ENCODE assay signal across 17 mouse cellular contexts in the genomic region with DNA sequence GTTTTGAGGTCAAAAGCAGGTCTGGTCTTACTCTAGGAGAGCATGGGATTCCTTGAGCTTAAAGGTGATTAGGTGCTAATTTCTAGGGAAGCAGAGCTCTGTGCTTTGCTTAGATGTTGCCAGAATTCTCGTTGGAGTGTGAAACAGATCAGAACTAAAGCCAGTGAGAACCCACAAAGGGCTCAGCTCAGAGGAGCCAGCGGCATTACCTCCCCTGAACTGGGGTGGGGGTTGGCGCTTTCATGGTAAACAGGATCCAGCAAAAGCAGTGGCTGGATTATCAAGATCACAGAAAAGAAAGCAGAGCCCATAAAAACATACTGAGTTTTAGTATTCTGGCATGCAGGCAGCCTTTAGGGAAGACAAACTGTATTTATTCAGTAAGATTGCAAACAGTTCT. TPM values are rescaled to one million over a fixed set of nuclear protein-coding genes. Genes with fewer than 3 reads are reported as not detected.
DNase-seq lines count a peak whose midpoint lies in the region; ATAC-seq and TF ChIP-seq lines count a peak whose summit lies in the region.
"Had no signal": no experiment of that assay in that cellular context is flagged by ENCODE, and none has a peak within 500 bp of the region (broad histone marks: within the 10 kb centered on the region; RNA-seq: fewer than 3 reads in every experiment).

No protein-coding gene starts in this region.

- WGBS in forebrain, embryonic 10.5 days = 15% methylated on average over 3 of the region's 3 CpGs
- whole genome bisulfite sequencing in forebrain, embryonic 13.5 days = 13% methylated on average over 3 of the region's 3 CpGs
- WGBS in kidney, embryonic 14.5 days = 17% methylated on average over 3 of the region's 3 CpGs
- WGBS in embryonic facial prominence, embryonic 15.5 days = 12% methylated on average over 3 of the region's 3 CpGs
- 7% methylated on average over 3 of the region's 3 CpGs for WGBS in limb, embryonic 14.5 days

- H3K36me3 ChIP-seq in forebrain, embryonic 10.5 days (replicated peaks) = no peaks in the 10 kb centered on the region
- H3K36me3 ChIP-seq in forebrain, embryonic 13.5 days (ENCODE audit: poor library complexity, severe bottlenecking) = no peaks in the 10 kb centered on the region
- no peaks in the 10 kb centered on the region for H3K36me3 ChIP-seq in kidney, embryonic 14.5 days (ENCODE audit: control insufficient read depth, insufficient read depth, low read length)
- no peaks in the 10 kb centered on the region for H3K36me3 ChIP-seq in embryonic facial prominence, embryonic 15.5 days
- H3K36me3 ChIP-seq in limb, embryonic 14.5 days (ENCODE audit: control insufficient read depth, insufficient read depth, low read length) = no peaks in the 10 kb centered on the region
- H3K36me3 ChIP-seq: heart, embryonic 13.5 days; liver, embryonic 13.5 days; midbrain, embryonic 15.5 days had no signal

- H3K4me2 ChIP-seq in forebrain, embryonic 13.5 days = no peak overlapping the region
- H3K4me2 ChIP-seq in kidney, embryonic 14.5 days (replicated peaks; ENCODE audit: low read depth, low read length) = no peak overlapping the region
- no peak overlapping the region for H3K4me2 ChIP-seq in embryonic facial prominence, embryonic 15.5 days (replicated peaks)
- no peak overlapping the region for H3K4me2 ChIP-seq in limb, embryonic 14.5 days (replicated peaks; ENCODE audit: low read depth, low read length, severe bottlenecking)
- H3K4me2 ChIP-seq: heart, embryonic 13.5 days; liver, embryonic 13.5 days; midbrain, embryonic 15.5 days had no signal

- peaks cover 29% of the 10 kb centered on the region for H3K4me1 ChIP-seq in forebrain, embryonic 10.5 days
- peaks cover 12% of the 10 kb centered on the region; the same call in 1 of the 2 replicates for H3K4me1 ChIP-seq in forebrain, embryonic 13.5 days
- H3K4me1 ChIP-seq in kidney, embryonic 14.5 days (ENCODE audit: control insufficient read depth, insufficient read depth, low read length) = 0 out of 2 replicates have a peak, but pooled peaks cover 4% of the 10 kb centered on the region
- H3K4me1 ChIP-seq in embryonic facial prominence, embryonic 15.5 days = peaks cover 41% of the 10 kb centered on the region
- H3K4me1 ChIP-seq in limb, embryonic 14.5 days (ENCODE audit: control insufficient read depth, insufficient read depth, low read length) = peaks cover 15% of the 10 kb centered on the region
- H3K4me1 ChIP-seq: heart, embryonic 13.5 days; liver, embryonic 13.5 days had no signal

- ATAC-seq in forebrain, embryonic 13.5 days = no peak
- no peak for ATAC-seq in kidney, embryonic 14.5 days (ENCODE audit: low FRiP score, low TSS enrichment)
- ATAC-seq in embryonic facial prominence, embryonic 15.5 days (ENCODE audit: insufficient number of reproducible peaks, low FRiP score, low TSS enrichment, low read depth) = no peak
- ATAC-seq in limb, embryonic 14.5 days (ENCODE audit: low FRiP score, low read depth) = peak; percentile 28; the same call in 1 of the 2 replicates
- ATAC-seq in frontal cortex, adult (ENCODE audit: low TSS enrichment) = no peak
- ATAC-seq: midbrain, embryonic 15.5 days had no signal

- no peak overlapping the region for H3K9ac ChIP-seq in forebrain, embryonic 13.5 days
- H3K9ac ChIP-seq in kidney, embryonic 14.5 days (ENCODE audit: low read depth, low read length) = no peak overlapping the region
- H3K9ac ChIP-seq in embryonic facial prominence, embryonic 15.5 days = no peak overlapping the region
- no peak overlapping the region for H3K9ac ChIP-seq in limb, embryonic 14.5 days (ENCODE audit: low read depth, low read length, severe bottlenecking)
- H3K9ac ChIP-seq: heart, embryonic 13.5 days; liver, embryonic 13.5 days; midbrain, embryonic 15.5 days had no signal

- H3K27ac ChIP-seq in forebrain, embryonic 10.5 days = peak overlapping the region; percentile 44; the same call in 1 of the 2 replicates
- no peak overlapping the region for H3K27ac ChIP-seq in forebrain, embryonic 13.5 days
- no peak overlapping the region for H3K27ac ChIP-seq in kidney, embryonic 14.5 days (ENCODE audit: low read depth, low read length)
- H3K27ac ChIP-seq in embryonic facial prominence, embryonic 15.5 days (replicated peaks) = peak overlapping the region; percentile 60; the same call in 1 of the 2 replicates
- H3K27ac ChIP-seq in limb, embryonic 14.5 days (replicated peaks; ENCODE audit: low read depth, low read length) = 0 out of 2 replicates have a peak overlapping the region, but pooled peaks have one; percentile 10
- H3K27ac ChIP-seq: heart, embryonic 13.5 days; liver, embryonic 13.5 days; midbrain, embryonic 15.5 days had no signal

- H3K27me3 ChIP-seq in forebrain, embryonic 10.5 days (ENCODE audit: poor library complexity, severe bottlenecking) = no peaks in the 10 kb centered on the region
- H3K27me3 ChIP-seq in forebrain, embryonic 13.5 days = no peaks in the 10 kb centered on the region
- H3K27me3 ChIP-seq in kidney, embryonic 14.5 days (ENCODE audit: control insufficient read depth, insufficient read depth, low read length) = no peaks in the 10 kb centered on the region
- H3K27me3 ChIP-seq in embryonic facial prominence, embryonic 15.5 days = no peaks in the 10 kb centered on the region
- H3K27me3 ChIP-seq in limb, embryonic 14.5 days (ENCODE audit: control insufficient read depth, insufficient read depth, low read length) = no peaks in the 10 kb centered on the region
- H3K27me3 ChIP-seq: heart, embryonic 13.5 days; liver, embryonic 13.5 days; midbrain, embryonic 15.5 days had no signal

- DNase-seq in forebrain, embryonic 10.5 days (ENCODE audit: extremely low spot score, low spot score) = no peak
- peak; percentile 19 for DNase-seq in kidney, postnatal 10 days
- DNase-seq in limb, embryonic 14.5 days (ENCODE audit: low spot score) = peak; percentile 26
- DNase-seq in gastrocnemius, postnatal 10 days = no peak
- DNase-seq: adrenal gland, postnatal 25 days; cerebellum, adult 2 months; heart, postnatal 4 days; liver, embryonic 13.5 days; spleen, adult 18-20 months; thymus, adult 18-20 months had no signal

- no peaks in the 10 kb centered on the region for H3K9me3 ChIP-seq in forebrain, embryonic 10.5 days
- H3K9me3 ChIP-seq in forebrain, embryonic 13.5 days (replicated peaks) = no peaks in the 10 kb centered on the region
- H3K9me3 ChIP-seq in kidney, embryonic 14.5 days (ENCODE audit: control insufficient read depth, low read length) = no peaks in the 10 kb centered on the region
- H3K9me3 ChIP-seq in embryonic facial prominence, embryonic 15.5 days (replicated peaks) = no peaks in the 10 kb centered on the region
- no peaks in the 10 kb centered on the region for H3K9me3 ChIP-seq in limb, embryonic 14.5 days (ENCODE audit: control insufficient read depth, low read length)
- H3K9me3 ChIP-seq: heart, embryonic 13.5 days; liver, embryonic 13.5 days; midbrain, embryonic 15.5 days had no signal

- no peak overlapping the region for H3K4me3 ChIP-seq in forebrain, embryonic 10.5 days
- no peak overlapping the region for H3K4me3 ChIP-seq in forebrain, embryonic 13.5 days
- no peak overlapping the region for H3K4me3 ChIP-seq in kidney, embryonic 14.5 days (ENCODE audit: low read length)
- no peak overlapping the region for H3K4me3 ChIP-seq in embryonic facial prominence, embryonic 15.5 days (replicated peaks)
- no peak overlapping the region for H3K4me3 ChIP-seq in limb, embryonic 14.5 days (replicated peaks; ENCODE audit: low read length)
- H3K4me3 ChIP-seq: erythroblast, embryonic 14.5 days; heart, embryonic 13.5 days; liver, embryonic 13.5 days; midbrain, embryonic 15.5 days had no signal

- TF ChIP-seq POLR2A in limb, embryonic 14.5 days (IDR thresholded peaks at IDR 0.05; ENCODE audit: borderline replicate concordance, extremely low read depth, insufficient read depth, insufficient read length) = no peak

RNA-seq across cellular contexts. Expression of a gene that starts 28.2 kb away (rescaled TPM):
- 1.6 and 1.7 TPM in 2 replicates for polyA plus RNA-seq in forebrain, embryonic 10.5 days (2016; fragmentation: Nextera tagmentation; extraction: Ambion mirVana)
- polyA plus RNA-seq in forebrain, embryonic 13.5 days (2015; fragmentation: Nextera tagmentation; extraction: Ambion mirVana) = 5.8 and 7.7 TPM in 2 replicates
- polyA plus RNA-seq in kidney, embryonic 14.5 days (2014; fragmentation: Nextera tagmentation; extraction: Ambion mirVana) = 6.5 and 6.7 TPM in 2 replicates
- polyA plus RNA-seq in embryonic facial prominence, embryonic 15.5 days (2015; fragmentation: Nextera tagmentation; extraction: Ambion mirVana) = 431 and 448 TPM in 2 replicates
- 78.3 and 102 TPM in 2 replicates for polyA plus RNA-seq in limb, embryonic 14.5 days (2012; rRNA removed)
- 132 and 195 TPM in 2 replicates for polyA plus RNA-seq in limb, embryonic 14.5 days (2014; fragmentation: Nextera tagmentation; extraction: Ambion mirVana)
- 100 to 1,000 TPM in 1 of 2 experiments, 1 to 10 TPM in 1; 1.9 to 242 TPM for total RNA-seq in gastrocnemius, postnatal 10 days (2021)
- polyA plus RNA-seq: erythroblast, embryonic 14.5 days had no signal

RNA-seq across cellular contexts. Expression of a gene that starts 52.5 kb away (rescaled TPM):
- polyA plus RNA-seq in forebrain, embryonic 10.5 days (2016; fragmentation: Nextera tagmentation; extraction: Ambion mirVana) = 7.4 and 7.7 TPM in 2 replicates
- 7.0 and 7.1 TPM in 2 replicates for polyA plus RNA-seq in forebrain, embryonic 13.5 days (2015; fragmentation: Nextera tagmentation; extraction: Ambion mirVana)
- polyA plus RNA-seq in kidney, embryonic 14.5 days (2014; fragmentation: Nextera tagmentation; extraction: Ambion mirVana) = 15.3 and 29.3 TPM in 2 replicates
- polyA plus RNA-seq in embryonic facial prominence, embryonic 15.5 days (2015; fragmentation: Nextera tagmentation; extraction: Ambion mirVana) = 18.4 and 19.9 TPM in 2 replicates
- 84.4 and 86.0 TPM in 2 replicates for polyA plus RNA-seq in limb, embryonic 14.5 days (2012; rRNA removed)
- polyA plus RNA-seq in limb, embryonic 14.5 days (2014; fragmentation: Nextera tagmentation; extraction: Ambion mirVana) = 32.6 and 38.2 TPM in 2 replicates
- 10 to 100 TPM; 24.8 to 32.6 TPM for total RNA-seq in gastrocnemius, postnatal 10 days (2021)
- polyA plus RNA-seq: erythroblast, embryonic 14.5 days had no signal

Comparison
In these comparisons a context has a peak if more than half of its experiments do, and no peak if none do; other contexts are left out.
1. H3K27ac ChIP-seq: peak in forebrain, embryonic 10.5 days (single experiment), embryonic facial prominence, embryonic 15.5 days (single experiment) and limb, embryonic 14.5 days (single experiment); none in forebrain, embryonic 13.5 days (single experiment) and kidney, embryonic 14.5 days (single experiment).
2. DNase-seq: peak in kidney, postnatal 10 days (single experiment) and limb, embryonic 14.5 days (single experiment); none in forebrain, embryonic 10.5 days (single experiment) and gastrocnemius, postnatal 10 days (single experiment).